Mouse (Mus musculus) bone marrow, adult 2 months (tissue): ENCODE measurements around the gene Card19.

Experiments
- CTCF ChIP-seq: fragments of 200-500 bp; IDR thresholded peaks from 2 replicates; pipeline ENCODE4 v1.5.1; 2011; ENCODE audit warnings: low read length, control low read depth; ENCODE audit not compliant: control insufficient read depth, insufficient read depth
- POLR2A ChIP-seq: fragments of 200-500 bp; IDR thresholded peaks from 2 replicates; pipeline ENCODE4 v1.6.1; 2011; ENCODE audit warnings: low read depth, mild to moderate bottlenecking, control low read depth, low read length, borderline replicate concordance; ENCODE audit not compliant: control insufficient read depth

- no peak for TF ChIP-seq CTCF
- no peak for TF ChIP-seq POLR2A
Measured at GRCm38 (mm10) chr13:49218651-49219050, 2.8 kb upstream of the Card19 start.
